Mouse (Mus musculus) intestine, embryonic 15.5 days (tissue): ENCODE data around the gene Sema3g. TPM values are rescaled to one million over a fixed set of nuclear protein-coding genes. Genes with fewer than 3 reads are reported as not detected.

Experiments used
- ATAC-seq: fragments of 200-750 bp; cut with Nextera tagmentation; 2 replicates; pipeline ENCODE4 v1.8.0; 2017; ENCODE audit warnings: moderate TSS enrichment, moderate library complexity
- H3K27ac ChIP-seq: fragments of 300-500 bp; sonication (generic); 2 replicates; pipeline ENCODE4 v1.5.1; 2015; ENCODE audit warnings: mild to moderate bottlenecking, inconsistent platforms
- H3K27me3 ChIP-seq: fragments of 300-500 bp; sonication (generic); replicated peaks from 2 replicates; pipeline ENCODE4 v1.6.1; 2015; ENCODE audit warnings: inconsistent platforms
- H3K36me3 ChIP-seq: fragments of 300-500 bp; sonication (generic); 2 replicates; pipeline ENCODE4 v1.6.1; 2015; ENCODE audit warnings: inconsistent platforms
- H3K4me1 ChIP-seq: fragments of 300-500 bp; sonication (generic); replicated peaks from 2 replicates; pipeline ENCODE4 v1.6.1; 2015; ENCODE audit warnings: inconsistent platforms
- H3K4me2 ChIP-seq: fragments of 300-500 bp; sonication (generic); replicated peaks from 2 replicates; pipeline ENCODE4 v1.6.1; 2015; ENCODE audit warnings: mild to moderate bottlenecking, inconsistent platforms
- H3K4me3 ChIP-seq: fragments of 300-500 bp; sonication (generic); replicated peaks from 2 replicates; pipeline ENCODE4 v1.5.1; 2015; ENCODE audit warnings: inconsistent platforms
- H3K9ac ChIP-seq: fragments of 300-500 bp; sonication (generic); 2 replicates; pipeline ENCODE4 v1.6.1; 2015; ENCODE audit warnings: inconsistent platforms
- H3K9me3 ChIP-seq: fragments of 300-500 bp; sonication (generic); 2 replicates; pipeline ENCODE4 v1.6.1; 2016; ENCODE audit warnings: inconsistent platforms
- WGBS: fragments of 180-500 bp; shearing (Covaris S2); methylation state at CpG from one replicate; pipeline ENCODE4 v1.1.7; 2015; 5-methylcytosine and 5-hydroxymethylcytosine counted together
- polyA plus RNA-seq: library from polyadenylated mRNA; unstranded; fragments of >200 nt; fragmentation: Nextera tagmentation; extraction: Ambion mirVana; gene quantifications from 2 replicates; pipeline ENCODE4 v1.2.1, GENCODE M21; 2015

Gene Sema3g
- polyA plus RNA-seq, 1 experiment from 2014 or later, result 0.96 TPM

DNA sequence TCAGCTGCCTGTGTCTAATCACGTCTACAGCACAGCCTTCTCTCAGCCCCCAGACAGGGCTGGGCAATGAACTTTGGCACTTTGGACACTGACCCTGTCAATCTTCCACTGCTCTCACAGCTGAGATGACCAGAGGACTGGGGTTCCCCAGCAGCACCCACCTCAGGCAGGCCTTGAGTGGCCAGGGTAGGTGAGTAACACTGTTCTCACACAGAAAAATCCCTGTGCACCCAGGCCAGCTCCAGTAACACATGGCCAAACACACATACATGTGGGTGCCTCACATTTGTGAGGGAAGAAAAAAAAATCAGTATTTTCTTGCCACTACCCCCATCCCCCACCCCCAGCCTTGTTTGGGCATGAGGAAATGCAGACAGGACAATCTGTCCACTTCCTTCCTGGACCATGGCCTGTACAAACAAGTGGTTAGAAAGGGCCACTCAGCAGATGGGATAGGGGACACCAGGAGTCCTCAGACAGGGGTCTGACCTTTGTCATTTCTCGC lies 34.8 kb upstream of the Sema3g start:
- Histone ChIP-seq H3K4me2 (no peak overlapping the region), H3K36me3 (peaks cover 73% of the 10 kb centered on the region), H3K9ac (no peak overlapping the region), H3K4me1 (no peaks in the 10 kb centered on the region), H3K27me3 (no peaks in the 10 kb centered on the region), H3K27ac (no peak overlapping the region), H3K9me3 (no peaks in the 10 kb centered on the region), H3K4me3 (no peak overlapping the region)
- ATAC-seq, result 0 out of 2 replicates have a peak, but pooled peaks have one; percentile 29
- 61% methylated on average over 2 of the region's 2 CpGs for WGBS

DNA sequence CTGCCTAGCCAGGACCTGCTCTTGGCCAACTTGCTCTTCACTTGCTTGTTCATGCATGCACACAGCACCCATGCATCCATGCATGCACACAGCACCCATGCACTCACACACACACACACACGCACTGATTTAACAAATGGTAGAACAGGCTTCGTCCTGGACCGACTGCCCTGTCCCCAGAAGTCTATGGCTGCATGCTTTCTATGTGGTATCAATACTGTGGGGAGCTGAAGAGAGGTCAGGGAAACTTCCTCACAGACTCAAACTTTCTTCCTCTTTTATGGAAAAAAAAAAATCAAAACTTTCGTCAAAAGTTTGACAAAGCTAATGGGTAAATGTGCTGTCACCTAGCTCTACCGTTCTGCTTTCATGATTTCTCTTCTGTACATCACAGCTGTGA lies 34.1 kb upstream of the Sema3g start:
- Histone ChIP-seq H3K4me3 (no peak overlapping the region), H3K9ac (no peak overlapping the region), H3K9me3 (no peaks in the 10 kb centered on the region), H3K4me2 (no peak overlapping the region), H3K27ac (no peak overlapping the region), H3K36me3 (peaks cover 77% of the 10 kb centered on the region), H3K4me1 (no peaks in the 10 kb centered on the region), H3K27me3 (no peaks in the 10 kb centered on the region)
- 86% methylated on average over 5 of the region's 5 CpGs for WGBS
- no peak for ATAC-seq

DNA sequence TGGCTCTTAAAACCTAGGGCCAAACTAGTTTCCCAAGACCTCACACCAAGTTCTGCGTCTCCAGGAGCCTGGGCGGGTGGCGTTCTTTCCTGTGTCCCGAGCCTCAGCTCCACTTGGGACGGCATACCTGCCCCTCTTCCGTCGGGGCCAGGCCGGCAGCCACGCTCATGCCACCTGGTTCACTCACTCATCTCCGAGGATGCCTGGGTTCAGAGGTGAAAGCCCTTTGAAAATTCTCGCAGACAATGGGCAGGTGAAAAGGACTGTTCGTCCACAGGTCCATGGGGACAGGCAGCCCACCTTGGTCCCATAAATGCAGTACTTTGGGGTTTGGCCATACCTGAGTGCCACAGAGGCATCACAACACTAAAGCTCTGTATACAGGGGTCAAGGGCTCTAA lies 33.5 kb upstream of the Sema3g start:
- H3K9me3 ChIP-seq, result no peaks in the 10 kb centered on the region
- H3K36me3 ChIP-seq, result peaks cover 75% of the 10 kb centered on the region
- ATAC-seq, result no peak
- H3K9ac ChIP-seq, result no peak overlapping the region
- no peak overlapping the region for H3K27ac ChIP-seq
- H3K27me3 ChIP-seq, result no peaks in the 10 kb centered on the region
- H3K4me3 ChIP-seq, result no peak overlapping the region
- H3K4me1 ChIP-seq, result no peaks in the 10 kb centered on the region
- 92% methylated on average over 12 of the region's 12 CpGs for WGBS
- no peak overlapping the region for H3K4me2 ChIP-seq

DNA sequence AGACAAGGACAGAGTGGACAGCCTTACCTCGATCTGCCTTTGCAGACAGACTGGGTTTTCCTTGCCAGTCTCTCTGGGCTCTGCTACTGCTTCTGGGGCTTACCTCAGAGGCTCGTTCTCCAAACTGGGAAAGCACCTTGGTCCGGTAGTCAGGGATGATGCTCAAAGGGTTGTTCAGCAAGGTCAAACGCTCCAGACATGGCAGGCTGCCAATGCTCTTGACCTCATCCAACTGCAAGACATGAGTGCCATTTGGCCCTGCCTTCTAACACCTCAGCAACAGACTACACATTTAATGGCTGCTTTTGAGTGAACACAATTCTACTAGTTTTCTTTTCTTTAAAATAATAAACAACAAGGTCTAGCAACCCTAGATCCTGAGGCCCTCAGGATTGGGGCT lies 31.0 kb upstream of the Sema3g start:
- no peak overlapping the region for H3K9ac ChIP-seq
- H3K4me3 ChIP-seq, result no peak overlapping the region
- H3K27me3 ChIP-seq, result no peaks in the 10 kb centered on the region
- H3K27ac ChIP-seq, result no peak overlapping the region
- H3K36me3 ChIP-seq, result peaks cover 73% of the 10 kb centered on the region
- no peaks in the 10 kb centered on the region for H3K4me1 ChIP-seq
- no peaks in the 10 kb centered on the region for H3K9me3 ChIP-seq
- WGBS, result 86% methylated on average over 4 of the region's 4 CpGs
- no peak for ATAC-seq
- no peak overlapping the region for H3K4me2 ChIP-seq

DNA sequence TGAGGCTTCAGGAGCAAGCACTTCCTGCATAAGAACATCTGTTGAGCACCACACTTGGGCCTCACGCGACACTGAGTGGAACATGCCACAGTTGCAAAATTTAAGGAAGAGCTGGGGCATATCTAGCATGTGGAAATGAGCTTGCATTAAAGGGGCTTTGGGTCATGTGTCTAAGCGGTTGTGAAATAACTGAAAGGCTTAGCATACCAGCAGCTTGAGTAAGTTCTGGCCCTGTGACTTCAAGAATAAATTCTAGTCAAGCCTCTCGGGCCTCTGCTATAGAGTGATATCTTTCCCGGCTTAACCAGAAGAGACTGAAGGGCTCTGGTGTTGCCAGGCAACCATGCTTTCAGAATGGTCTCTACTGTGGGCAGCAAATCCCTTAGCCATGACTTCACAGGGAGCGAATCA lies 28.9 kb upstream of the Sema3g start:
- H3K27ac ChIP-seq, result no peak overlapping the region
- H3K9me3 ChIP-seq, result no peaks in the 10 kb centered on the region
- WGBS, result 68% methylated on average over 6 of the region's 6 CpGs
- ATAC-seq, result peak; percentile 36; the same call in 1 of the 2 replicates
- no peaks in the 10 kb centered on the region for H3K27me3 ChIP-seq
- H3K9ac ChIP-seq, result no peak overlapping the region
- H3K4me2 ChIP-seq, result no peak overlapping the region
- no peaks in the 10 kb centered on the region for H3K4me1 ChIP-seq
- no peak overlapping the region for H3K4me3 ChIP-seq
- H3K36me3 ChIP-seq, result peaks cover 75% of the 10 kb centered on the region

DNA sequence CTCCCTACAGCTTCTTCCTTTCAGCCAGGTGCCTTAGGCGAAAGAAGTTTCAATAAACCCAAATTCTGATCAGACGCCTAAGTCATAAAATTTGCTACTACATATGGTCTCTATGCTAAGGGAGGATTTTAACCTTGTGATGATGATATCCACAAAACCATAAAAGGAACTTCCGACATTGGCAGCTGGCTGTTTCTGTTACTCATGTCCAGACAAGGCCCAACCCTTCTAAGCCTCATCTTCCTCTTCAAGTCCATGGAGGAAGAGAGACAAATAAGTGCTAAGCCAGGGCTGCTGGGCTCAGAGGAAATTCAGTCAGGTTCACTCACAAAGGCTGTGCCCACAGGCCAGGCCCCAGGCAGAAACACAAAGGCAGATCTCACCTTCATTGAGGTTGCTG lies 28.3 kb upstream of the Sema3g start:
- Histone ChIP-seq H3K27me3 (no peaks in the 10 kb centered on the region), H3K9me3 (no peaks in the 10 kb centered on the region), H3K4me3 (no peak overlapping the region), H3K4me1 (no peaks in the 10 kb centered on the region), H3K27ac (no peak overlapping the region), H3K9ac (no peak overlapping the region), H3K36me3 (peaks cover 70% of the 10 kb centered on the region), H3K4me2 (no peak overlapping the region)
- no peak for ATAC-seq
- WGBS, result 86% methylated on average over 3 of the region's 3 CpGs

DNA sequence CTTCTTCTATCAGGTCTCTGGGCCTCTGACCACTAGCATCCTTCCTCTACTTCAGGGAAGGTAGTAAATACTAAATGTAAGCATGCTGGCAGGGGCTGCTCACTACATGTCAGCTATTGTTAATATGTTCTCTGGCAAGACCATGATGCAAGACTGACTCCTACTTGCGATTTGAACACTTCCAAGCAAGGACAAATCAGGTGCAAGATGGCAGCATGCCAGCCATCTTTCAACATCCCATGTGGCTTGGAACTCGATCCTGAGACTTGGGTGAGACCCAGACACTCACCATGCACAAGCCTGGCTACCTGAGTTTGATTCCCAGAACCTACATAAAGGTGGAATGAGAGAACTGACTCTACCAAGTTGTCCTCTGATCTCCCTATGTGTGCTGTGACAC lies 25.7 kb upstream of the Sema3g start:
- Histone ChIP-seq H3K36me3 (peaks cover 52% of the 10 kb centered on the region), H3K4me1 (0 out of 2 replicates have a peak, but pooled peaks cover 6% of the 10 kb centered on the region), H3K27ac (no peak overlapping the region), H3K9ac (no peak overlapping the region), H3K4me3 (no peak overlapping the region), H3K9me3 (no peaks in the 10 kb centered on the region), H3K4me2 (no peak overlapping the region), H3K27me3 (no peaks in the 10 kb centered on the region)
- no peak for ATAC-seq
- WGBS, result 71% methylated on average over 2 of the region's 2 CpGs

DNA sequence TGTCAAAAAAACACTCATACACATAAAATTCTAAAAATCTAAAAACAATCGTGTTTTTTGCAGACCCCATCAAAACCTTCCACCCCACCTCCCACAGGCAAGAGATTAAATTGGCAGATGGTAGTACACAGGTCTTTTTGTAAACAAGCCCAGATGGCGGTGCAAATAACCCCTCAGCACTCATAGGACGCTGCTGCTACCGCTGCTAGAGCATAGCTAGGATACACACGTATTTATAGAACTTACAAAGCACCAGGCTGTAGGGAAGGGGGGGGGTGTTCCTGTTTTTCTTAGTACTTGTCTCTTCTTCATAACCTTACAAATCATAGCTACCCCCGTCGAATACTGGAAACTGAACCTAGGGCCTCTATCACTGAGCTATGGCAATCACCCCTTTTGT lies 23.9 kb upstream of the Sema3g start:
- H3K4me3 ChIP-seq, result no peak overlapping the region
- no peak overlapping the region for H3K4me2 ChIP-seq
- H3K27ac ChIP-seq, result no peak overlapping the region
- ATAC-seq, result no peak
- no peak overlapping the region for H3K9ac ChIP-seq
- WGBS, result 67% methylated on average over 7 of the region's 7 CpGs
- no peaks in the 10 kb centered on the region for H3K27me3 ChIP-seq
- no peaks in the 10 kb centered on the region for H3K9me3 ChIP-seq
- H3K36me3 ChIP-seq, result peaks cover 39% of the 10 kb centered on the region
- H3K4me1 ChIP-seq, result 0 out of 2 replicates have a peak, but pooled peaks cover 8% of the 10 kb centered on the region

DNA sequence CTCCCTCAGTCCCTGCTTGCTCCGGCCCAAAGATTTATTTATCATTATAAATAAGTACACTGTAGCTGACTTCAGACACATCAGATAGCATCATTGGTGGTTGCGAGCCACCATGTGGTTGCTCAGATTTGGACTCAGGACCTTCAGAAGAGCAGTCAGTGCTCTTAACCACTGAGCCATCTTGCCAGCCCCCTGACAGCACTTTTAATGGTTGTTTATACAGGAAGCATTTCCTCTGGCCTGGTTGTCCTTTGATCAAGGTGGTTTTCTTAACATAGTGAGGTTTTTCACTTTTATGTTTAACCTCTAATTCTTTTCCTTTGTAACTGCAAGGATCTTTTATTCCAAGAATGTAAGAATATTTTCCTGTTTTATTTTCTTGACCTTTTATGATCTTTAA lies 23.2 kb upstream of the Sema3g start:
- WGBS, result 84% methylated on average over 2 of the region's 2 CpGs
- Histone ChIP-seq H3K4me1 (0 out of 2 replicates have a peak, but pooled peaks cover 11% of the 10 kb centered on the region), H3K9ac (no peak overlapping the region), H3K27me3 (no peaks in the 10 kb centered on the region), H3K36me3 (peaks cover 34% of the 10 kb centered on the region), H3K9me3 (no peaks in the 10 kb centered on the region), H3K27ac (no peak overlapping the region), H3K4me3 (no peak overlapping the region), H3K4me2 (no peak overlapping the region)
- no peak for ATAC-seq

DNA sequence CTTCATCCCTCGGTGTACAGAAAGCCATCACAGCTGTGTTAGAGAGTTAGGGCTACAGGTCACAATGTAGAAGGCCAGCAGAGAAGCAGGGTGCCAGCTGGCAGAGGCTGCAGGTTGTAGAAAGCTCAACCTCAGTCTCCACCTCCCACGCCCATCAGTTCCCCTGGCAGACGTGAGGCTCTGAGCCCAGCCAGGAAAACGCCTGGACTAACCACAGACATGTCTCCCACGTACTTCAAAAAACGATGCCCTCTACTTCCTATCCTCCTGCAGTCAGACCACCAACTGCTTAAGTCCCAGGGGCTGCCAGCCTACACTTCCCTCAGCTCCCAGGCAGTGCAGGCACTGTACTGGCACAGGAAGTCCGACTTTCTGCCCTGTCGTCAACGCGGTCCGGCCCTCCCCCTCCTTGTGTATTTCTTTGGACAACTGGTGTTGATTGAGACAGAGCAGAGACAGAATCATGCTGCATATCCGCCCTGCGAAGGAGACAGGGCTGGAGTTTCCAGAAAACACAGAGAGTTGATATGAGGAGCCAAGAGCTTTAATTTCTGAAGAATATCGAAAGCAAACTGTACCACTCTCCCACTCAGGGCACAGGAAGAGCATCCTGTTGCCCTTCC lies 22.7 kb upstream of the Sema3g start:
- Histone ChIP-seq H3K4me2 (no peak overlapping the region), H3K27ac (no peak overlapping the region), H3K9me3 (no peaks in the 10 kb centered on the region), H3K27me3 (no peaks in the 10 kb centered on the region), H3K36me3 (peaks cover 34% of the 10 kb centered on the region), H3K9ac (no peak overlapping the region), H3K4me3 (no peak overlapping the region), H3K4me1 (0 out of 2 replicates have a peak, but pooled peaks cover 11% of the 10 kb centered on the region)
- 62% methylated on average over 14 of the region's 14 CpGs for WGBS
- peak; percentile 18; the same call in 1 of the 2 replicates for ATAC-seq

DNA sequence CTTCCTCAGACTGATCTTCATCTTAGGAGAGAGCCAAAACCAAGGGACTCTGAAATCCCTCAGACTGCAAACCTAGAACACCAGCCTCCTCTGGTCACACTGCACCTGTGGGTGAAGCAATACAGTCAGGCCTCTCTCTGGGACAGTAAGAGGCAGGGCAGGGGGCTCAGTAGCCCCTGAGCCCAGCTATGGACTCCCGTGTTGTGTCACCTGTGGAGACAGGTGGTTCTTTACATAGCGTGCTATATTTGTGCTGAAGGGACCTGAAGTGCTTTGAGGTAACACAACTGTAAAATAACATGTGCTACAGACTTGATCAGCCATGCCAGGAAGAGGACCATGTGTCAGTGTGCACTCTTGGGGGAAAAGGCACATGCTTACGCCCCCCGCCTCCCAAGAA lies 22.1 kb upstream of the Sema3g start:
- Histone ChIP-seq H3K9me3 (no peaks in the 10 kb centered on the region), H3K4me1 (0 out of 2 replicates have a peak, but pooled peaks cover 11% of the 10 kb centered on the region), H3K4me2 (no peak overlapping the region), H3K36me3 (peaks cover 34% of the 10 kb centered on the region), H3K27me3 (no peaks in the 10 kb centered on the region), H3K4me3 (no peak overlapping the region), H3K27ac (no peak overlapping the region), H3K9ac (no peak overlapping the region)
- ATAC-seq, result no peak
- 89% methylated on average over 4 of the region's 4 CpGs for WGBS

DNA sequence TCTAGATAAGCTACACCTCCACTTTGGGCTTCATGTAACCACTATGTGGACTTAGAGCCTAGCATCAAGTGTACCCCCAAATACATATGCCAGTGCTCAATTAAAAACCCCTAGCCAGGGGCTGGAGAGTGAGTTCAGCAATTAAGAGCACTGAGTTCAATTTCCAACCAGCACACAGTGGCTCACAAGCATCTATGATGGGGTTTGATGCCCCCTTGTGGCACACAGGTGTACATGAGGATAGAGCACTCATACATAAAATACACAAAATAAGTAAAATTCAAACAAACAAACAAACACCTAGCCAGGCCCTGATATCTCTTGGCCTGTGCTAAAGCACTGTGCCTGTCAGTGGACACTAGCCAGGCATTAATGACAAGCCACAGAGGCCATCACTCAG lies 21.7 kb upstream of the Sema3g start:
- H3K9ac ChIP-seq, result no peak overlapping the region
- H3K27ac ChIP-seq, result no peak overlapping the region
- peaks cover 34% of the 10 kb centered on the region for H3K36me3 ChIP-seq
- no peaks in the 10 kb centered on the region for H3K27me3 ChIP-seq
- H3K4me2 ChIP-seq, result no peak overlapping the region
- ATAC-seq, result no peak
- H3K4me3 ChIP-seq, result no peak overlapping the region
- 0 out of 2 replicates have a peak, but pooled peaks cover 11% of the 10 kb centered on the region for H3K4me1 ChIP-seq
- H3K9me3 ChIP-seq, result no peaks in the 10 kb centered on the region
